Comparison of ENCODE assay signal across 16 mouse cellular contexts in the genomic region with DNA sequence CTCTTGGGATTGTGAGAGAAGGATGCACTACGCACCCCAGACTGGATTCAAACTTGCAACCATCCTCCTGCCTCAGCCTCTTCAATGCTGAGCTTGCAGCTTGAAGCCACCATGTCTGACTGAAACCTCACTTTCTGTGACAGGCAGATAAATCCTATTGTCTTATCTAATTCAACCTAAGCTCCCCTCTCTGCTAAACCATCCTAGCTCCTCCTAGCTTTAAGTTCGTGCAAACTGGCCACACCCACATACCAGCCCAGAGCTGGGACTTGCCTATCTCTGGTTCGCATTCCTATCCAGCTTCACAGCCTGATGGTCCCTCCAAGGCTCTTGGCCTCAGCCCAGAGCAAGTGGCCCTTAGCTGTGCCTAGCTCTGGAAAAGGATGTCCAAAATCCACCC. TPM values are rescaled to one million over a fixed set of nuclear protein-coding genes. Genes with fewer than 3 reads are reported as not detected.
DNase-seq lines count a peak whose midpoint lies in the region; ATAC-seq and TF ChIP-seq lines count a peak whose summit lies in the region.
"Had no signal": no experiment of that assay in that cellular context is flagged by ENCODE, and none has a peak within 500 bp of the region (broad histone marks: within the 10 kb centered on the region; RNA-seq: fewer than 3 reads in every experiment).

No protein-coding gene starts in this region.

- peak; percentile 38 for DNase-seq in testis, postnatal 10 days (ENCODE audit: low spot score)
- no peak for DNase-seq in testis, postnatal 14 days (ENCODE audit: low spot score)
- peak; percentile 84 for DNase-seq in c-Kit-positive CD71-positive TER-119-positive erythroid progenitor cells, embryonic 14.5 days (ENCODE audit: low spot score)
- DNase-seq in liver, embryonic 14.5 days (ENCODE audit: low read depth in 3 of 3, low spot score in 3 of 3), result peak; percentile 85 to 86 (median 85)
- DNase-seq in layer of hippocampus, postnatal 10 days (ENCODE audit: low spot score in 2 of 2), result no peak
- DNase-seq in cerebellum, adult 2 months, result no peak
- DNase-seq in cerebellum, adult 18-20 months, result no peak
- DNase-seq: adrenal gland, postnatal 36 days; cerebellum, adult 11 months; heart, postnatal 36 days; kidney, adult 9 months; kidney, postnatal 4 days; right cerebral cortex, postnatal 4 days had no signal

- no peak for TF ChIP-seq CTCF in liver, embryonic 14.5 days (IDR thresholded peaks at IDR 0.05; ENCODE audit: low read depth)
- TF ChIP-seq CTCF in cerebellum, adult 2 months (IDR thresholded peaks at IDR 0.05; ENCODE audit: borderline replicate concordance, insufficient read depth, low read depth, low read length), result no peak

- peak; percentile 84 for TF ChIP-seq EP300 in liver, embryonic 14.5 days (IDR thresholded peaks at IDR 0.05; ENCODE audit: low read depth)

- peak overlapping the region; percentile 16 for H3K4me2 ChIP-seq in liver, embryonic 14.5 days (ENCODE audit: low read depth)
- H3K4me2 ChIP-seq: forebrain, embryonic 15.5 days; limb, embryonic 12.5 days had no signal

- no peak for TF ChIP-seq POLR2A in cerebellum, adult 2 months (IDR thresholded peaks at IDR 0.05; ENCODE audit: borderline replicate concordance, insufficient read depth, low read length)

- H3K9me3 ChIP-seq in liver, embryonic 14.5 days (ENCODE audit: control insufficient read depth, low read length), result no peaks in the 10 kb centered on the region
- H3K9me3 ChIP-seq: forebrain, embryonic 15.5 days; limb, embryonic 12.5 days had no signal

- peak; percentile 80 for ATAC-seq in liver, embryonic 14.5 days (ENCODE audit: insufficient read depth)
- ATAC-seq: CD4-positive, CD25-positive, alpha-beta regulatory T cell, adult 4 months; forebrain, embryonic 15.5 days had no signal

- H3K27me3 ChIP-seq in liver, embryonic 14.5 days (ENCODE audit: control insufficient read depth, insufficient read depth, low read length), result no peaks in the 10 kb centered on the region; the same call in 1 of the 2 replicates
- H3K27me3 ChIP-seq in cerebellum, adult 2 months (ENCODE audit: control insufficient read depth, insufficient read depth, low read length), result no peaks in the 10 kb centered on the region
- H3K27me3 ChIP-seq: forebrain, embryonic 15.5 days had no signal

- H3K27ac ChIP-seq in liver, embryonic 14.5 days, result peak overlapping the region; percentile 62
- no peak overlapping the region for H3K27ac ChIP-seq in cerebellum, adult 2 months (ENCODE audit: insufficient read depth, low read length)
- H3K27ac ChIP-seq: forebrain, embryonic 15.5 days; limb, embryonic 12.5 days had no signal

- 31% methylated on average over 3 of the region's 3 CpGs for WGBS in liver, embryonic 14.5 days (ENCODE audit: insufficient replicate concordance)
- WGBS in cerebellum, adult 2 months, result 73% methylated on average over 3 of the region's 3 CpGs

- H3K9ac ChIP-seq in liver, embryonic 14.5 days (replicated peaks), result no peak overlapping the region
- H3K9ac ChIP-seq: forebrain, embryonic 15.5 days; limb, embryonic 12.5 days had no signal

- H3K4me1 ChIP-seq in liver, embryonic 14.5 days (replicated peaks; ENCODE audit: control insufficient read depth in 2 of 2, insufficient read depth in 2 of 2, low read length in 1 of 2), result peaks cover 54 to 62% of the 10 kb centered on the region in 2 experiments
- no peaks in the 10 kb centered on the region for H3K4me1 ChIP-seq in cerebellum, adult 2 months (ENCODE audit: control insufficient read depth, insufficient read depth, low read length)

- H3K4me3 ChIP-seq in liver, embryonic 14.5 days (ENCODE audit: insufficient read depth in 1 of 2, low read depth in 2 of 2, low read length in 2 of 2), result no peak overlapping the region
- H3K4me3 ChIP-seq in cerebellum, adult 2 months (replicated peaks; ENCODE audit: insufficient read depth, low read depth, low read length), result no peak overlapping the region
- H3K4me3 ChIP-seq: forebrain, embryonic 15.5 days; limb, embryonic 12.5 days had no signal

- H3K36me3 ChIP-seq in liver, embryonic 14.5 days (replicated peaks; ENCODE audit: control insufficient read depth, insufficient read depth, low read depth), result no peaks in the 10 kb centered on the region
- H3K36me3 ChIP-seq: forebrain, embryonic 15.5 days; limb, embryonic 12.5 days had no signal

RNA-seq across cellular contexts. Expression of a gene that starts 6.5 kb away (rescaled TPM):
- polyA plus RNA-seq in liver, embryonic 14.5 days (2012; rRNA removed), result 32.1 and 56.9 TPM in 2 replicates
- polyA plus RNA-seq in liver, embryonic 14.5 days (2014; fragmentation: Nextera tagmentation; extraction: Ambion mirVana), result 75.9 and 96.8 TPM in 2 replicates
- total RNA-seq in layer of hippocampus, postnatal 10 days (2021), result 100 to 1,000 TPM; 126 to 135 TPM
- polyA plus RNA-seq in cerebellum, adult 2 months (2012; rRNA removed), result 104 and 108 TPM in 2 replicates

RNA-seq across cellular contexts. Expression of a gene that starts 15.0 kb away (rescaled TPM):
- polyA plus RNA-seq in liver, embryonic 14.5 days (2012; rRNA removed), result 2.5 and 2.7 TPM in 2 replicates
- 3.0 and 3.2 TPM in 2 replicates for polyA plus RNA-seq in liver, embryonic 14.5 days (2014; fragmentation: Nextera tagmentation; extraction: Ambion mirVana)
- total RNA-seq in layer of hippocampus, postnatal 10 days (2021), result 10 to 100 TPM in 1 of 2 experiments, 1 to 10 TPM in 1; 8.6 to 14.0 TPM
- polyA plus RNA-seq in cerebellum, adult 2 months (2012; rRNA removed), result 7.4 and 7.5 TPM in 2 replicates

RNA-seq across cellular contexts. Expression of a gene that starts 30.2 kb away (rescaled TPM):
- 169 and 186 TPM in 2 replicates for polyA plus RNA-seq in liver, embryonic 14.5 days (2012; rRNA removed)
- polyA plus RNA-seq in liver, embryonic 14.5 days (2014; fragmentation: Nextera tagmentation; extraction: Ambion mirVana), result 334 and 343 TPM in 2 replicates
- 1,000 to 10,000 TPM; 1,327 to 1,522 TPM for total RNA-seq in layer of hippocampus, postnatal 10 days (2021)
- polyA plus RNA-seq in cerebellum, adult 2 months (2012; rRNA removed), result 870 and 931 TPM in 2 replicates

Comparison
In these comparisons a context has a peak if more than half of its experiments do, and no peak if none do; other contexts are left out.
1. DNase-seq: peak in testis, postnatal 10 days (single experiment), c-Kit-positive CD71-positive TER-119-positive erythroid progenitor cells, embryonic 14.5 days (single experiment) and liver, embryonic 14.5 days (3 of 3); none in testis, postnatal 14 days (single experiment), layer of hippocampus, postnatal 10 days (0 of 2), cerebellum, adult 2 months (0 of 2) and cerebellum, adult 18-20 months (0 of 2).